Mouse (Mus musculus) spleen, adult 18-20 months (tissue): Measurements from ENCODE around the gene Safb2.

Source experiments
- DNase-seq, 2 experiments: peaks; one replicate each; pipeline ENCODE4 v3.0.0; 2022; ENCODE audit warnings: mixed read lengths in 2 of 2

Gene Safb2

GRCm38 (mm10) chr17:56609452-56610171 is 25.2 kb upstream of the Safb2 start, which contains the start of gene 2410015M20Rik:
TSS of gene 2410015M20Rik (minus strand) at chr17:56609771.
- DNase-seq, result peak; percentile 89 to 90

- DNase-seq, result no peak
Observed at GRCm38 (mm10) chr17:56608699-56609098, 24.3 kb upstream of the Safb2 start.

- no peak for DNase-seq
Observed at GRCm38 (mm10) chr17:56607521-56608062, 23.2 kb upstream of the Safb2 start.

GRCm38 (mm10) chr17:56605431-56605830 is 21.0 kb upstream of the Safb2 start:
- no peak for DNase-seq

- DNase-seq, result no peak
Observed at GRCm38 (mm10) chr17:56604422-56604821, 20.0 kb upstream of the Safb2 start.

GRCm38 (mm10) chr17:56604070-56604380 is 19.6 kb upstream of the Safb2 start:
- no peak for DNase-seq

GRCm38 (mm10) chr17:56603186-56604069 is 19.0 kb upstream of the Safb2 start:
- DNase-seq, result no peak

GRCm38 (mm10) chr17:56593527-56594271 is 9.3 kb upstream of the Safb2 start:
- DNase-seq, result no peak

GRCm38 (mm10) chr17:56592553-56592952 is 8.2 kb upstream of the Safb2 start:
- no peak for DNase-seq

- no peak for DNase-seq
Observed at GRCm38 (mm10) chr17:56588921-56589320, 4.5 kb upstream of the Safb2 start.

GRCm38 (mm10) chr17:56587773-56588172 is 3.4 kb upstream of the Safb2 start:
- no peak for DNase-seq

GRCm38 (mm10) chr17:56585171-56585821 is 911 bp upstream of the Safb2 start:
- peak; percentile 57 to 64 for DNase-seq

GRCm38 (mm10) chr17:56583611-56584256 is 651 bp downstream of the Safb2 start:
- no peak for DNase-seq

GRCm38 (mm10) chr17:56583071-56583470 is 1.3 kb downstream of the Safb2 start:
- DNase-seq, result no peak

- DNase-seq, result no peak
Observed at GRCm38 (mm10) chr17:56572939-56573338, 11.4 kb downstream of the Safb2 start.

- DNase-seq, result no peak
Observed at GRCm38 (mm10) chr17:56572154-56572553, 12.2 kb downstream of the Safb2 start.

GRCm38 (mm10) chr17:56570287-56570686 is 14.1 kb downstream of the Safb2 start:
- no peak for DNase-seq

- no peak for DNase-seq
Observed at GRCm38 (mm10) chr17:56567370-56567769, 17.0 kb downstream of the Safb2 start.

GRCm38 (mm10) chr17:56566918-56567317 is 17.5 kb downstream of the Safb2 start:
- no peak for DNase-seq

GRCm38 (mm10) chr17:56566293-56566692 is 18.1 kb downstream of the Safb2 start:
- DNase-seq, result no peak

- no peak for DNase-seq
Observed at GRCm38 (mm10) chr17:56561866-56562265, 22.5 kb downstream of the Safb2 start.

- no peak for DNase-seq
Observed at GRCm38 (mm10) chr17:56560131-56560530, 24.3 kb downstream of the Safb2 start.
